ENCODE assay signal across 8 mouse cellular contexts in the genomic region with DNA sequence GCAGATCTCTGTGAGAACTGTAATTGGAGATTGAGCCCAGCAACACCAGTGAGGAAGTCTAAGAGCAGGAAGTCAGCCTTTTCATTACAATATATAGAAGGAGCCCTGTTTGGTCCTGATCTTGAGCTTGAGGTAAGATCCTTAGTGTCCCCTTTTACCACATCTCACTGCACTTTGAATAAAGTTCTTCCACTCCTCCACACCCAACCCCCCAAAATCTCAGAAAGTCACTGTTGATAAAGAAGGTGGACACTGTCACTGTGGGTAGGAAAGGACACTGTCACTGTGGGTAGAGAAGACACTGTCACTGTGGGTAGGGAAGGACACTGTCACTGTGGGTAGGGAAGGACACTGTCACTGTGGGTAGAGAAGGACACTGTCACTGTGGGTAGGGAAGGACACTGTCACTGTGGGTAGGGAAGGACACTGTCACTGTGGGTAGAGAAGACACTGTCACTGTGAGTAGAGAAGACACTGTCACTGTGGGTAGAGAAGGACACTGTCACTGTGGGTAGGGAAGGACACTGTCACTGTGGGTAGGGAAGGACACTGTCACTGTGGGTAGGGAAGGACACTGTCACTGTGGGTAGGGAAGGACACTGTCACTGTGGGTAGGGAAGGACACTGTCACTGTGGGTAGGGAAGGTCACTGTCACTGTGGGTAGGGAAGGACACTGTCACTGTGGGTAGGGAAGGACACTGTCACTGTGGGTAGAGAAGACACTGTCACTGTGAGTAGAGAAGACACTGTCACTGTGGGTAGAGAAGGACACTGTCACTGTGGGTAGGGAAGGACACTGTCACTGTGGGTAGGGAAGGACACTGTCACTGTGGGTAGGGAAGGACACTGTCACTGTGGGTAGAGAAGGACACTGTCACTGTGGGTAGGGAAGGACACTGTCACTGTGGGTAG. TPM values are rescaled to one million over a fixed set of nuclear protein-coding genes. Genes with fewer than 3 reads are reported as not detected.
A peak's percentile ranks its signal among the peaks of the same experiment; 100 is the strongest.
DNase-seq lines count a peak whose midpoint lies in the region; ATAC-seq and TF ChIP-seq lines count a peak whose summit lies in the region.
"Not testable (repeated sequence)": the region's sequence is repeated elsewhere in the genome, so short reads cannot be mapped to it uniquely, and the experiment has no call there.

No protein-coding gene starts in this region.

- H3K36me3 ChIP-seq in liver, postnatal 0 days (replicated peaks; ENCODE audit: insufficient read depth, low read length) = peaks cover 80% of the 10 kb centered on the region

- ATAC-seq in liver, postnatal 0 days = not testable (repeated sequence)
- peak; percentile 70 for ATAC-seq in megakaryocyte, adult 5-6 weeks (ENCODE audit: poor library complexity, severe bottlenecking)
- peak; percentile 55 for ATAC-seq in monocyte, adult 5-6 weeks (replicated peaks; ENCODE audit: insufficient number of reproducible peaks, low FRiP score, low TSS enrichment, poor library complexity, severe bottlenecking)
- ATAC-seq in neutrophil, adult 5-6 weeks (ENCODE audit: extremely low read depth, insufficient number of reproducible peaks, low FRiP score, poor library complexity, severe bottlenecking) = peak; percentile 79

- not testable (repeated sequence) for H3K4me2 ChIP-seq in liver, postnatal 0 days (ENCODE audit: low read depth, low read length)

- peak; percentile 20 for DNase-seq in 416B (ENCODE audit: low read depth)
- DNase-seq in heart, adult 11 months = peak; percentile 27
- DNase-seq in liver, postnatal 0 days = not testable (repeated sequence)

- peak overlapping the region; percentile 10; the same call in 1 of the 2 replicates for H3K27ac ChIP-seq in bone marrow, adult 2 months (ENCODE audit: control insufficient read depth, insufficient read depth, low read depth, low read length, poor library complexity)
- peak overlapping the region; percentile 34 for H3K27ac ChIP-seq in bone marrow macrophage, adult 2 months (ENCODE audit: insufficient read depth, low read depth, low read length)
- H3K27ac ChIP-seq in liver, postnatal 0 days (ENCODE audit: low read depth) = 0 out of 2 replicates have a peak overlapping the region, but pooled peaks have one; percentile 3

- not testable (repeated sequence) for H3K27me3 ChIP-seq in liver, postnatal 0 days (ENCODE audit: insufficient read depth, low read length)

- H3K9ac ChIP-seq in liver, postnatal 0 days (replicated peaks) = not testable (repeated sequence)

- not testable (repeated sequence) for H3K4me3 ChIP-seq in bone marrow, adult 2 months (replicated peaks; ENCODE audit: control insufficient read depth, low read depth, low read length); bone marrow macrophage, adult 2 months (ENCODE audit: insufficient read depth, low read length); liver, postnatal 0 days (ENCODE audit: low read depth, low read length)

- not testable (repeated sequence) for H3K4me1 ChIP-seq in bone marrow, adult 2 months (ENCODE audit: control insufficient read depth, insufficient read depth, low read length); bone marrow macrophage, adult 2 months (ENCODE audit: control insufficient read depth, insufficient read depth, low read length); liver, postnatal 0 days (ENCODE audit: insufficient read depth)

- not testable (repeated sequence) for H3K9me3 ChIP-seq in liver, postnatal 0 days (ENCODE audit: low read length)

- TF ChIP-seq CTCF in bone marrow, adult 2 months (IDR thresholded peaks at IDR 0.05; ENCODE audit: control insufficient read depth, insufficient read depth, low read length); bone marrow macrophage, adult 2 months (IDR thresholded peaks at IDR 0.05; ENCODE audit: low read depth, low read length); liver, postnatal 0 days (IDR thresholded peaks at IDR 0.05; ENCODE audit: low read depth): not testable (repeated sequence)

- not testable (repeated sequence) for TF ChIP-seq EP300 in liver, postnatal 0 days (IDR thresholded peaks at IDR 0.05; ENCODE audit: low read depth)

- TF ChIP-seq POLR2A in bone marrow, adult 2 months (IDR thresholded peaks at IDR 0.05; ENCODE audit: borderline replicate concordance, control insufficient read depth, low read depth, low read length); bone marrow macrophage, adult 2 months (IDR thresholded peaks at IDR 0.05; ENCODE audit: borderline replicate concordance, low read depth, low read length): not testable (repeated sequence)

RNA-seq across cellular contexts. Expression of gene Samhd1, which starts 30.5 kb away (rescaled TPM):
- polyA plus RNA-seq in bone marrow, adult 2 months (2011; ENCODE audit: insufficient read depth, insufficient read length, low replicate concordance, missing spikeins) = 48.9 and 113 TPM in 2 replicates
- polyA plus RNA-seq in bone marrow macrophage, adult 2 months (2012; ENCODE audit: insufficient read depth, insufficient read length, missing spikeins) = 496 and 503 TPM in 2 replicates
- polyA plus RNA-seq in liver, postnatal 0 days (2015; fragmentation: Nextera tagmentation; extraction: Ambion mirVana) = 16.5 and 17.3 TPM in 2 replicates
- total RNA-seq in megakaryocyte, adult 5-6 weeks (2015) = 730 and 815 TPM in 2 replicates
- 599 and 677 TPM in 2 replicates for total RNA-seq in megakaryocyte, adult 5-6 weeks (2017)
- total RNA-seq in monocyte, adult 5-6 weeks (2017) = 1,089 to 1,183 TPM (median 1,123 TPM) in 3 replicates
- total RNA-seq in neutrophil, adult 5-6 weeks (2017) = 1,618 and 1,994 TPM in 2 replicates

RNA-seq across cellular contexts. Expression of gene Rbl1, which starts 38.8 kb away (rescaled TPM):
- 17.1 and 18.4 TPM in 2 replicates for polyA plus RNA-seq in bone marrow, adult 2 months (2011; ENCODE audit: insufficient read depth, insufficient read length, low replicate concordance, missing spikeins)
- 22.8 and 26.6 TPM in 2 replicates for polyA plus RNA-seq in bone marrow macrophage, adult 2 months (2012; ENCODE audit: insufficient read depth, insufficient read length, missing spikeins)
- 9.1 and 10.0 TPM in 2 replicates for polyA plus RNA-seq in liver, postnatal 0 days (2015; fragmentation: Nextera tagmentation; extraction: Ambion mirVana)
- 94.0 and 94.1 TPM in 2 replicates for total RNA-seq in megakaryocyte, adult 5-6 weeks (2015)
- total RNA-seq in megakaryocyte, adult 5-6 weeks (2017) = 88.4 and 90.3 TPM in 2 replicates
- 30.9 to 49.8 TPM (median 34.4 TPM) in 3 replicates for total RNA-seq in monocyte, adult 5-6 weeks (2017)
- 30.2 and 34.8 TPM in 2 replicates for total RNA-seq in neutrophil, adult 5-6 weeks (2017)
